Mouse (Mus musculus) forebrain, postnatal 0 days (tissue): ENCODE results near the gene Lpin2. TPM values are rescaled to one million over a fixed set of nuclear protein-coding genes. Genes with fewer than 3 reads are reported as not detected.

ENCODE experiments used
- ATAC-seq: fragments of 200-750 bp; cut with Nextera tagmentation; 2 replicates; pipeline ENCODE4 v1.8.0; 2017; ENCODE audit warnings: mild to moderate bottlenecking, moderate library complexity
- DNase-seq: peaks from one replicate; pipeline ENCODE4 v3.0.0-alpha.2; 2015
- H3K27ac ChIP-seq: fragments of 300-500 bp; sonication (generic); 2 replicates; pipeline ENCODE4 v1.5.1; 2014; ENCODE audit warnings: low read depth, mild to moderate bottlenecking, antibody characterized with exemption, low read length, moderate library complexity, mixed read lengths
- H3K27me3 ChIP-seq: fragments of 300-500 bp; sonication (generic); 2 replicates; pipeline ENCODE4 v1.6.1; 2014; ENCODE audit warnings: mild to moderate bottlenecking, low read length, mixed read lengths; ENCODE audit not compliant: insufficient read depth
- H3K36me3 ChIP-seq: fragments of 300-500 bp; sonication (generic); 2 replicates; pipeline ENCODE4 v1.6.1; 2014; ENCODE audit warnings: mild to moderate bottlenecking, moderate library complexity; ENCODE audit not compliant: insufficient read depth
- H3K4me1 ChIP-seq: fragments of 300-500 bp; sonication (generic); 2 replicates; pipeline ENCODE4 v1.6.1; 2014; ENCODE audit warnings: antibody characterized with exemption; ENCODE audit not compliant: insufficient read depth
- H3K4me2 ChIP-seq: fragments of 300-500 bp; sonication (generic); 2 replicates; pipeline ENCODE4 v1.6.1; 2014; ENCODE audit warnings: low read depth, mild to moderate bottlenecking, moderate library complexity
- H3K4me3 ChIP-seq: fragments of 300-500 bp; sonication (generic); 2 replicates; pipeline ENCODE4 v1.5.1; 2014; ENCODE audit warnings: low read depth, low read length, mixed read lengths
- H3K9ac ChIP-seq: fragments of 300-500 bp; sonication (generic); 2 replicates; pipeline ENCODE4 v1.6.1; 2014; ENCODE audit warnings: mild to moderate bottlenecking
- H3K9me3 ChIP-seq: fragments of 300-500 bp; sonication (generic); 2 replicates; pipeline ENCODE4 v1.6.1; 2016; ENCODE audit warnings: low read length
- CTCF ChIP-seq: sonication (generic); IDR thresholded peaks from 2 replicates; pipeline ENCODE4 v1.5.1; 2016; ENCODE audit warnings: antibody characterized with exemption, control low read depth, low read depth
- WGBS: fragments of 180-500 bp; shearing (Covaris S2); extraction: QIAGEN DNeasy Blood & Tissue Kit; methylation state at CpG from one replicate; pipeline ENCODE4 v1.1.7; 2014; 5-methylcytosine and 5-hydroxymethylcytosine counted together
- polyA plus RNA-seq: library from polyadenylated mRNA; unstranded; fragments of >200 nt; fragmentation: Nextera tagmentation; extraction: Ambion mirVana; gene quantifications from 2 replicates; pipeline ENCODE4 v1.2.1, GENCODE M21; 2015
- total RNA-seq: library from RNA; depleted of rRNA; stranded (reverse); fragments of >200 nt; gene quantifications from 2 replicates; pipeline ENCODE4 v1.2.3, GENCODE M21; 2014

The Lpin2 gene
- total and polyA plus RNA-seq, 2 experiments from 2014 or later: 32.5 to 58.6 TPM

DNA sequence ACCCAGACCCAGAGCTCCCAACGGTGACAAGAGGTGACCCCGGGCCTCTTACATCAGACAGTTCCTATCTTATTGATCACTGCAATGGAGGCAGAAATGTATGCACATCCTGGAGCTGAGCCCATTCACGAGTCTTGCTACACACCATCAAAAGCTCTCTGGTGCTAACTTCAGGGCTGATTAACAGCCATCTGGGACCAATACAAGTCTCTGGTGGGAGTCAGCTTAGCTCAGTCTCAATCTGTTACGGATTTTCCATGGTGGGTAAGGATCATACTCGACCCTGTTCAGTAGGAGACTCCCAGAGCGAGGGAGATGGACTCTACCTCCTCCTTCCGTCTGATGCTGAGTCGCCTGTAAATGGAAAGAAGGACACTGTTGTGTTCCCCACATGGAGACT, 22.6 kb upstream of the Lpin2 start:
- 57% methylated on average over 8 of the region's 8 CpGs for WGBS
- no peak for TF ChIP-seq CTCF
- Histone ChIP-seq H3K27ac (no peak overlapping the region), H3K9me3 (no peaks in the 10 kb centered on the region), H3K36me3 (no peaks in the 10 kb centered on the region), H3K27me3 (no peaks in the 10 kb centered on the region), H3K4me3 (no peak overlapping the region), H3K9ac (no peak overlapping the region), H3K4me2 (no peak overlapping the region), H3K4me1 (no peaks in the 10 kb centered on the region)
- ATAC-seq (0 out of 2 replicates have a peak, but pooled peaks have one; percentile 1), DNase-seq (no peak)

DNA sequence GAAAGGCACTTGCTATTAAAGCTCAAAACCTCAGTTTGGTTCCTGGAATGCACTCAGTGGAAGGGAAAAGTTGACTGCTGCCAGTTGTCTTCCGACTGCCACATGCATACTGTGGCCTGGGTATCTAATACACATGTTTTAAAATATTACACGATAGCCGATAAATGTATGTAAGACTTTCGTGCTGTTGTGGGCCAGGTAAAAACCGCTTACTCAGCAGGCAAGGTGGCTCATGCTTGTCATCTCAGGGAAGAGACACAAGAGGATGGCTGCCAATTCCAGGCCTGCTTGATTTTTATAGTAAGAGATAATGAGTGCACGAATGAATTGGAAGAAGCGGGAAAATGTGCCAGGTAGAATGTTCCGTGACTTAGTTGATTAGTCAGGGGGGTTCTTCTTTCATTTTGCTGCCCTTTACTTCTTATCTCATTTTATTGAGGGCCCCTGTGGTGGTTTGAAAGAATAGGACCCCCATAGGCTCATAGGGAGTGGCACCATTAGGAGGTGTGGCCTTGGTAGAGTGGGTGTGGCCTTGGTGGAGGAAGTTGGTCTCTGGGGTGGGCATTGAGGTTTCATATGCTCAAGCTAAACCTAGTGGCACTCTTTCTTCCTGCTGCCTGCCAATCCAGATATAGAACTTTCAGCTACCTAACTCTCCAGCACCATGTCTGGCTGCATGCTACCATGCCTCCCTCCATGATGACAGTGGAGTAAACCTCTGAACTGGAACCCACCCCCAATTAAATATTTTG, 21.9 kb upstream of the Lpin2 start:
- H3K4me3 ChIP-seq: no peak overlapping the region
- no peak overlapping the region for H3K27ac ChIP-seq
- no peaks in the 10 kb centered on the region for H3K36me3 ChIP-seq
- H3K27me3 ChIP-seq: no peaks in the 10 kb centered on the region
- WGBS: 89% methylated on average over 8 of the region's 8 CpGs
- H3K4me1 ChIP-seq: no peaks in the 10 kb centered on the region
- TF ChIP-seq CTCF: no peak
- DNase-seq: no peak
- no peak overlapping the region for H3K4me2 ChIP-seq
- no peak overlapping the region for H3K9ac ChIP-seq
- no peaks in the 10 kb centered on the region for H3K9me3 ChIP-seq
- ATAC-seq: no peak

DNA sequence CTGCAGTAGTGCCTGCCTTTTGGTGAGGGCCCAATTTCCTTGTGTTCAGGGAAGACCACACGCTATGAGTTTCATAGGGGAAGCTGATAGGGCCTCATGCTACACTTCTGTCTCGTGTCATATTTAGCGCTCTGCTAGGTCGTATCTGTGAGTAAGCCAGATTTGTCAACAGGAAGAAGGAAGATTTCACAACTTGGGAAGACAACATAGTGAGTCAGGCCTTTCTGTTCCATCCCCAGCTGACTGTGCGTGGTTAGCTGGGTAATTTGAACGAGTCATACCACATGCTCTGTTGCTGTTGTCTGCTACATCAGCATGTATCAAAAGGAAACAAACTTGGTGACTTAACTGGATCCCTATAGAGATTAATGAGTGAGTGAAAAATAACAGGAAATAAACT, 17.4 kb upstream of the Lpin2 start:
- no peak overlapping the region for H3K4me2 ChIP-seq
- no peak overlapping the region for H3K4me3 ChIP-seq
- no peak for TF ChIP-seq CTCF
- H3K36me3 ChIP-seq: no peaks in the 10 kb centered on the region
- 75% methylated on average over 6 of the region's 6 CpGs for WGBS
- no peak overlapping the region for H3K9ac ChIP-seq
- H3K9me3 ChIP-seq: no peaks in the 10 kb centered on the region
- H3K27ac ChIP-seq: no peak overlapping the region
- H3K27me3 ChIP-seq: no peaks in the 10 kb centered on the region
- no peak for DNase-seq
- H3K4me1 ChIP-seq: no peaks in the 10 kb centered on the region
- ATAC-seq: no peak; the same call in 1 of the 2 replicates

DNA sequence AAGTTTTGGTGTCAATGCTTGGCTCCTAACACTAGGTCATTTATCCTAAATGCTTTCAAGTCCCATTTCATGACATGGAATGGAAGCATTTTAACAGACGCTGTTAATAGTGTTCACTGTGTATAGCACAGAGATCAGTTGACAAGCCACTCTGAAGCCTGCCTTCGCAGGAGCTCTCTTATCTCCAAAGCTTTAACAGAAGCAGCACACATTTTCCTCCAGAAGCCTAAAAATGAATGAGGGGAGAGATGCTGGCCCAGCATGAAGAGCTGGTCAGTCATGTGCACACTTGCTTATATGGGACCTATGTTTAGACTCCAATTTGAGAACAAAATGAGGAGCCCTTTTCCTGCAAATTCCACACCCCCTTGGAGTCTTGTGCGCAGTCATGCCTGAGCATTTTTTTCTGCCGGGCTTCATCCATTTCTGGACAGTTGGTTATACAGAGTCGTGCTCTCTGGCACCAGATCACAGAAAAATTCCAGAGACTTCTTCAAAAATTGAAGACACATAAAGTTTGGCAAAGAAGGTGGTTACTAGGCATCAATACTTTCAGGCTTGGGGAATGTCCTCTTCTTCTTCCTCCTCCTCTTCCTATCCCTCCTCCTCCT, 14.1 kb upstream of the Lpin2 start:
- no peak overlapping the region for H3K4me2 ChIP-seq
- H3K9ac ChIP-seq: no peak overlapping the region
- no peaks in the 10 kb centered on the region for H3K36me3 ChIP-seq
- no peaks in the 10 kb centered on the region for H3K27me3 ChIP-seq
- ATAC-seq (no peak), DNase-seq (no peak)
- 76% methylated on average over 5 of the region's 5 CpGs for WGBS
- no peaks in the 10 kb centered on the region for H3K4me1 ChIP-seq
- H3K9me3 ChIP-seq: no peaks in the 10 kb centered on the region
- TF ChIP-seq CTCF: no peak
- H3K27ac ChIP-seq: no peak overlapping the region
- no peak overlapping the region for H3K4me3 ChIP-seq

DNA sequence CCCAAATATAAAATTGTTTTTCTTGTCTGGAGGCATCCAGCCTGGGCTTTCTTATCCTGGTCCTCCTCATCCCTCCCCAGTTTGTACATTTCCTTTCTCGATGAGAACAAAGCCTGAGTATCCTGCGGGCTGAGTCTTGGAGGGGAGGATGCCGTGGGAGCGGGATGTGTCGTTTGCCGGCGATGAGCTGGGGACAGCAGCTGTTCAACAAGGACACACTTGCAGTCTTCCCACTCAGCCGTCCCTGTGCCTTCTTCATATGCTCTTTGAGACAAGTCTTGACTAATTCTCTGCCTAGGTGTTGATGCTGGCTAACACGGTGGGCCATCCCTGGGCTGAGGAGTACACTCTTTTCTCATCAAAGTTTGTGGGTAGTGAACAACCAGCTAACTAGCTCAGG, 13.5 kb upstream of the Lpin2 start:
- TF ChIP-seq CTCF: no peak
- Histone ChIP-seq H3K4me1 (no peaks in the 10 kb centered on the region), H3K27ac (no peak overlapping the region), H3K9ac (no peak overlapping the region), H3K4me3 (no peak overlapping the region), H3K9me3 (no peaks in the 10 kb centered on the region), H3K4me2 (no peak overlapping the region), H3K36me3 (no peaks in the 10 kb centered on the region), H3K27me3 (no peaks in the 10 kb centered on the region)
- DNase-seq (no peak), ATAC-seq (no peak)
- WGBS: 60% methylated on average over 9 of the region's 9 CpGs

DNA sequence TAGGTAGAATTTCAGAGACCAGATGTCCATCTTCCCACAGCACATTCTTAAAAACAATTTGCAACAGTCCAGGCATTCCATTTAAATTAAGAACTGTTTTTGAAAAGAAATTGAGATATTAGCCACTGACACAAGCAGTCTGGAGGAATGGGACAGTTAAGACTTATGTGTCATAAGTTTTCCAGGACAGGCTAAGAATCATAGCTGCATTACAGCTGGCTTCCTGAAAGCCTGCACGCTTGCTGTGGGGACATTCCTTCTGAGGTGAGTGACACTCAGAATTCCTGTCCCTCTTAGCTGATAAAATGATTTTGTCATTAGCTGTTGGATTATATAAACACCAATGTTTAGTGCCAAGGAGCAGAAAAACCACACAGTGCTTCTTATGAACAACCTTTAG, 12.7 kb upstream of the Lpin2 start:
- Histone ChIP-seq H3K9ac (no peak overlapping the region), H3K27me3 (no peaks in the 10 kb centered on the region), H3K4me3 (no peak overlapping the region), H3K36me3 (no peaks in the 10 kb centered on the region), H3K27ac (no peak overlapping the region), H3K4me1 (no peaks in the 10 kb centered on the region), H3K4me2 (no peak overlapping the region), H3K9me3 (no peaks in the 10 kb centered on the region)
- 73% methylated on average over 1 of the region's 1 CpGs for WGBS
- TF ChIP-seq CTCF: no peak
- DNase-seq (no peak), ATAC-seq (no peak)

DNA sequence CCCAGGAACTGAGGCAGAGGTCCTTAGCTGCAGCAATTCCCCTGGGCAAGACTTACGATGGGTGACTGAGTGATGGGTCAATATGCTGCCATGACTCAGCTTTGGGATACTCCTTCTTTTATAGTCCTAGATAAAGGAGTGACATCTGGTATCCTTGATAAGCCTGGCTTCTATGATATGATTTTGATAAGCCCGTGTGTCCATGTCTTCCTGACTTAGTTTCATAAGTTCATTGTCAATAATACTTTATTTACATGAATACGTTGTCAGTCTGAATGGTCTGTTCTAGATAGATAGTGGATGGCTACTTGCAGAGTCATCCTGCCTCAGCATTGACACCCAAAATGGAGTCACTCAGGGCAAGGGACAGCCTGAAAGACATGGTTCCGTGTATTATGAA, 11.2 kb upstream of the Lpin2 start:
- Histone ChIP-seq H3K4me1 (no peaks in the 10 kb centered on the region), H3K27ac (no peak overlapping the region), H3K4me2 (no peak overlapping the region), H3K4me3 (no peak overlapping the region), H3K27me3 (no peaks in the 10 kb centered on the region), H3K36me3 (no peaks in the 10 kb centered on the region), H3K9me3 (no peaks in the 10 kb centered on the region), H3K9ac (no peak overlapping the region)
- DNase-seq (no peak), ATAC-seq (no peak)
- no peak for TF ChIP-seq CTCF
- WGBS: 91% methylated on average over 4 of the region's 4 CpGs
